Mouse (Mus musculus): ENCODE measurements at regions not wholly inside any gene's neighbourhood (a gene's known extent, or its start where the extent isn't known, plus 50 kb on each side); places are given as distances from the start of the nearest gene placed in this dataset.

DNA sequence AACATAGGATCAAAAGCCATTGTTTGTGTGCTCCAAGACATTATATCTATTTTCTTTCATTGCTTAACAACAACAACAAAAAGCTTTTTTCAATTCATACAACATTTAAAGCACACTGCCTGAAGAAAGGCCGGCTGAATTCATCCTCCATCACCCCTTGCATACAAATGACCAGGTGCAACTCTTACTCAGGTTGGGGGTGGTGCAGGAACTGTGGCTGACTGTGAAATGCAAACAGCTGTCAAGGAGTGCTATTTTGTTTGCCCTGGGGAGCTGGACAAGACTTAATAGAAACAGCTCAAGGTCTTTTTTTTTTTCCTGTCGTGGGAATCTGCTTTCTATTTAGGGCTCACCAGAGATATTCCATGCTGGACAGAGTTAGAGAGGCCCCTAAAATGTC is 406.6 kb upstream of the Cldn34d start:
- intact Hi-C loops (cut with DNase I): no loop called here
- peak in 1 of 2 experiments; percentile 1 for DNase-seq (ENCODE audit: low spot score in 2 of 2)

- DNase-seq (ENCODE audit: low spot score in 2 of 2): no peak
- intact Hi-C loops (cut with DNase I): no loop called here
These were observed 411.2 kb upstream of the Cldn34d start for GRCm38 (mm10) chrX:77013890-77014289.

DNA sequence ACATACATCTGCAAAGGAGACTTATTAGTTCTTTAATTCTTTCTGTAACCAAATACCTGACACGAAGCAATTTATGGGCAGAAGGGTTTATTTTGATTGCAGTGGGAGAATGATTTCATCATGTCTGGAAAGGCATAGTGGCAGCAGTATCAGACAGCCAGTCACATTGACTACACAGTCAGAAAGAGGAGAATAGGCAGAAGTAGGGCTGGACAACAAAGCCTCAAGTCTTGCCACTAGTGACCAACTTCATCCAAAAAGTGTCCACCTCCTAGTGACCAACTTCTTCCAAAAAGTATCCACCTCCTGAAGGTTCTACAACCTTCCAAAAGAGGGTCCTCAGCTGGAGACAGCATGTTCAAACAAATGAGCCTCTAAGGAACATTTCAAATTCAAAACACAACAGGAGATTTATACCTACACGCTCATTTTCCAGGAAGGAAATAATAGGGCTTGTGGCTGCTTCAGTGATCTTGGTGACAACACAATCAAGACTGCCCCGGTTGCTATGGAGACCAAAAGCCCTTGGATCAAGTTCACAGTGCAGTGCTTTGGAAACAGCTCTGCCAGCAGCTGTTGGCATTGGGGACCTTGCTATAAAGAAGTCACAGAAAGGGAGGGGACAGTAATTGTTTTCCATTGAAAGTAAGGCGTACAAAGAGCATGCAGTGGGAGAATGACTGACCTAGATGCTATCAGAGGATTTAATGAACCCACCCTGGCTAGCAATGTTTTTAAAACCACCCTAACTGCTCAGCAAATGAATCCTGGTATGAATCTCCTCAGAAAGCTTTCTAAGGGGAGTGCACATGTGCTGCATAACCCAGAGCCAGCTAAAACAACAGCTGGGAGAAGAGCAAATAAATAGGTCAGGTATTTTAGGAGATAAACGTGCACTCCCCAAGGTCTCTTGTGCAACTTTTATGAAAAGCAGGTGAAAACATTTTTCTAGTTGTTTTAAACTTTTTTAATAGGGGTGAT is 448.0 kb upstream of the Cldn34d start:
- intact Hi-C loops (cut with DNase I): no loop called here
- DNase-seq (ENCODE audit: low spot score in 2 of 2): peak; percentile 6 to 27

DNA sequence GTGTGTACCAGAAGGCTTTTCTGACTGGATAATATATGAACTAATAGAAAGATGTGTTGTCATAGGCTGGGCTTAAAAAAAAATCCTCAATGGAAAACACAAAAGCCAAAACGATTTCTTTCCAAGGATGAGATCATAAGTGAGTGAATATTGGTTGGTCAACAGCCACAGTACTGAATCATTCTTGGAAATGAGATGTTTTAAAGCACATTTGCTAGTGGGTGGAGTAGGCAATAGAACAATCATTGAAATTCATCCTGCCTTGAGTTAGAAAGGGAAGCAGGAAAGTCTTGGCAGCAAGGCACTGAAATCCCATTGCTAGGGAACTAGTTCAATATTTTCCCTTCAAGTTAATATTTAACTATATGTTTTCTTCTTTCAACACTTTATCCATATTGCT is 449.3 kb upstream of the Cldn34d start:
- intact Hi-C loops (cut with DNase I): no loop called here
- DNase-seq (ENCODE audit: low spot score in 2 of 2): peak in 1 of 2 experiments; percentile 31

- intact Hi-C loops (cut with DNase I): no loop called here
- peak; percentile 14 to 69 for DNase-seq (ENCODE audit: low spot score in 2 of 2)
These were observed 431.0 kb upstream of the Tbl1x start for GRCm38 (mm10) chrX:77079776-77080175.

- intact Hi-C loops (cut with DNase I): no loop called here
- no peak for DNase-seq (ENCODE audit: low spot score in 2 of 2)
These were observed 428.1 kb upstream of the Tbl1x start for GRCm38 (mm10) chrX:77082716-77083115.

- no peak for DNase-seq (ENCODE audit: low spot score in 2 of 2)
- intact Hi-C loops (cut with DNase I): no loop called here
These were observed 389.1 kb upstream of the Tbl1x start for GRCm38 (mm10) chrX:77121761-77122160.
